ENCODE assay signal across 22 mouse cellular contexts in the genomic region with DNA sequence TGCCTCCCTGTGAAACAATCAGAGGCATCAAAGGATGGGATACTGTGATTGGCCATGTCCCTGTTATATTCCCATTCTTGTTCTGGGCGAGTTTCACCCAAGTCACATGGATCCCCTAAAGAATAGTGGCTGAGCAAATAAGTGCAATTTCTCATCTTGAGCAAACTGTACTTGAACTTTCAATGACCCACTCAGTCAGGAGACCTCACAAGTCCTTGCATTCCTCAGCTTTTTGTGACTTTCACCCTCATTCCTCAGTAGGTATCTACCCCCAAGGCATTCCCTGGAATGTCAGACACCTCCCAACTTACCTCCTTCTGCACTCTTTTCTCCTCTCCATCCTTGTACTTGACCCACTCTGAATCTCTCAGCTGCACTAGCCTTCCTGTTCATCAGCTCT. TPM values are rescaled to one million over a fixed set of nuclear protein-coding genes. Genes with fewer than 3 reads are reported as not detected.
"Had no signal": no experiment of that assay in that cellular context is flagged by ENCODE, and none has a peak within 500 bp of the region (broad histone marks: within the 10 kb centered on the region; RNA-seq: fewer than 3 reads in every experiment).

No protein-coding gene starts in this region.

- H3K9me3 ChIP-seq: limb, embryonic 10.5 days; limb, embryonic 13.5 days; liver, embryonic 12.5 days; liver, embryonic 15.5 days; midbrain, embryonic 12.5 days; midbrain, embryonic 15.5 days; neural tube, embryonic 12.5 days; neural tube, embryonic 15.5 days had no signal

- H3K9ac ChIP-seq: limb, embryonic 13.5 days; liver, embryonic 12.5 days; liver, embryonic 15.5 days; midbrain, embryonic 12.5 days; midbrain, embryonic 15.5 days; neural tube, embryonic 12.5 days; neural tube, embryonic 15.5 days had no signal

- H3K4me3 ChIP-seq: layer of hippocampus, adult 2 months; limb, embryonic 10.5 days; limb, embryonic 13.5 days; liver, embryonic 12.5 days; liver, embryonic 15.5 days; midbrain, embryonic 12.5 days; midbrain, embryonic 15.5 days; neural tube, embryonic 12.5 days; neural tube, embryonic 15.5 days had no signal

- H3K4me2 ChIP-seq: limb, embryonic 13.5 days; liver, embryonic 12.5 days; liver, embryonic 15.5 days; midbrain, embryonic 12.5 days; midbrain, embryonic 15.5 days; neural tube, embryonic 12.5 days; neural tube, embryonic 15.5 days had no signal

- H3K27ac ChIP-seq: hindbrain, postnatal 0 days; layer of hippocampus, adult 2 months; limb, embryonic 10.5 days; limb, embryonic 13.5 days; liver, embryonic 12.5 days; liver, embryonic 15.5 days; macrophage; midbrain, embryonic 12.5 days; midbrain, embryonic 15.5 days; neural tube, embryonic 12.5 days; neural tube, embryonic 15.5 days had no signal

- DNase-seq: kidney, adult 2 months; kidney, postnatal 25 days; layer of hippocampus, adult 9-11 months; liver; right cerebral cortex, adult 18-20 months; right cerebral cortex, postnatal 25 days; spleen, adult 18-20 months; thymus, postnatal 25 days had no signal

- ATAC-seq: hindbrain, postnatal 0 days; inflammation-experienced regulatory T-cells, adult 6 months; intestine, embryonic 16.5 days; liver, embryonic 12.5 days; midbrain, embryonic 15.5 days had no signal

- H3K27me3 ChIP-seq: limb, embryonic 13.5 days; liver, embryonic 12.5 days; liver, embryonic 15.5 days; midbrain, embryonic 12.5 days; midbrain, embryonic 15.5 days; neural tube, embryonic 12.5 days; neural tube, embryonic 15.5 days had no signal

- H3K4me1 ChIP-seq: limb, embryonic 10.5 days; limb, embryonic 13.5 days; liver, embryonic 12.5 days; liver, embryonic 15.5 days; midbrain, embryonic 12.5 days; midbrain, embryonic 15.5 days; neural tube, embryonic 12.5 days; neural tube, embryonic 15.5 days had no signal

- H3K36me3 ChIP-seq: limb, embryonic 10.5 days; limb, embryonic 13.5 days; liver, embryonic 12.5 days; liver, embryonic 15.5 days; midbrain, embryonic 12.5 days; midbrain, embryonic 15.5 days; neural tube, embryonic 12.5 days; neural tube, embryonic 15.5 days had no signal

RNA-seq across cellular contexts. Expression of a gene that starts 44.3 kb away (rescaled TPM):
- polyA plus RNA-seq: inflammation-experienced regulatory T-cells, adult 6 months; large intestine, adult 2 months; limb, embryonic 10.5 days; liver, embryonic 12.5 days; liver, embryonic 15.5 days; macrophage; midbrain, embryonic 12.5 days; midbrain, embryonic 15.5 days; neural tube, embryonic 15.5 days had no signal
